Mouse (Mus musculus) thymus, adult 2 months (tissue): ENCODE data around the gene Lrrc28.

Source experiments
- CTCF ChIP-seq: fragments of 200-500 bp; IDR thresholded peaks from 2 replicates; pipeline ENCODE4 v1.5.1; 2012; ENCODE audit warnings: mild to moderate bottlenecking, control low read depth, low read length, moderate library complexity, borderline replicate concordance; ENCODE audit not compliant: control insufficient read depth, poor library complexity, insufficient read depth; ENCODE audit errors: extremely low read depth
- POLR2A ChIP-seq: fragments of 200-500 bp; IDR thresholded peaks from 2 replicates; pipeline ENCODE4 v1.6.1; 2012; ENCODE audit warnings: mild to moderate bottlenecking, low read length, control low read depth, moderate library complexity; ENCODE audit not compliant: control insufficient read depth, poor library complexity, insufficient read depth; ENCODE audit errors: extremely low read depth

DNA sequence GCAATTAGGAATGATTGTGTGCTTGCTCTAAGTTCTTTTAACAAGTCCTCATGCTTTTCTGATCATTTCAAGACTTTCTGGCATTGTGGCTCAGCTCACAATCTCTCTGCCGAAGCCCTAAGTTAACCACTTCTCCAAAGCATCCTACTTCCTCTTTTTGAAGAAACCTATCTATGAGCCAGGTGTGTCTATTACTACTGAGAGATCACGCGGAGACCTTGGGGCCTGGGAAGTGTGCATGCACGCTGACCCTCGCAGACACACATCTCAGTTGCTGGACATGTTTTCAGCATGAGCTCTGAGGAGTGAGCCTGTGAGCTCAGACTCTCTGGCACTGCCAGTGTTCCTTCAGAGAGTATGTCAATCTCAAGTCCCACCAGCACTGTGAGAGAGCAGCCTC lies 98.8 kb downstream of the Lrrc28 start:
- no peak for TF ChIP-seq CTCF
- TF ChIP-seq POLR2A: no peak
